Mouse (Mus musculus) midbrain, embryonic 12.5 days (tissue): ENCODE measurements at regions not wholly inside any gene's neighbourhood (a gene's known extent, or its start where the extent isn't known, plus 50 kb on each side); places are given as distances from the start of the nearest gene placed in this dataset.
"Not testable (repeated sequence)": the region's sequence is repeated elsewhere in the genome, so short reads cannot be mapped to it uniquely, and the experiment has no call there.

Experiments used
- ATAC-seq: fragments of 200-750 bp; cut with Nextera tagmentation; 2 replicates; pipeline ENCODE4 v1.8.0; 2017; ENCODE audit warnings: low read depth, moderate TSS enrichment, moderate library complexity; ENCODE audit not compliant: low FRiP score
- H3K27ac ChIP-seq: fragments of 300-500 bp; sonication (generic); replicated peaks from 2 replicates; pipeline ENCODE4 v1.5.1; 2016; ENCODE audit warnings: mild to moderate bottlenecking
- H3K27me3 ChIP-seq: fragments of 300-500 bp; sonication (generic); 2 replicates; pipeline ENCODE4 v1.6.1; 2016; ENCODE audit warnings: mild to moderate bottlenecking
- H3K36me3 ChIP-seq: fragments of 300-500 bp; sonication (generic); 2 replicates; pipeline ENCODE4 v1.6.1; 2016
- H3K4me1 ChIP-seq: fragments of 300-500 bp; sonication (generic); 2 replicates; pipeline ENCODE4 v1.6.1; 2016
- H3K4me2 ChIP-seq: fragments of 300-500 bp; sonication (generic); replicated peaks from 2 replicates; pipeline ENCODE4 v1.6.1; 2016; ENCODE audit warnings: mild to moderate bottlenecking, moderate library complexity
- H3K4me3 ChIP-seq: fragments of 300-500 bp; sonication (generic); 2 replicates; pipeline ENCODE4 v1.5.1; 2016; ENCODE audit warnings: mild to moderate bottlenecking
- H3K9ac ChIP-seq: fragments of 300-500 bp; sonication (generic); replicated peaks from 2 replicates; pipeline ENCODE4 v1.6.1; 2016; ENCODE audit warnings: mild to moderate bottlenecking, moderate library complexity
- H3K9me3 ChIP-seq: fragments of 300-500 bp; sonication (generic); 2 replicates; pipeline ENCODE4 v1.6.1; 2016; ENCODE audit warnings: mild to moderate bottlenecking
- WGBS: fragments of 180-500 bp; shearing (Covaris S2); methylation state at CpG from one replicate; pipeline ENCODE4 v1.1.7; 2016; 5-methylcytosine and 5-hydroxymethylcytosine counted together

DNA sequence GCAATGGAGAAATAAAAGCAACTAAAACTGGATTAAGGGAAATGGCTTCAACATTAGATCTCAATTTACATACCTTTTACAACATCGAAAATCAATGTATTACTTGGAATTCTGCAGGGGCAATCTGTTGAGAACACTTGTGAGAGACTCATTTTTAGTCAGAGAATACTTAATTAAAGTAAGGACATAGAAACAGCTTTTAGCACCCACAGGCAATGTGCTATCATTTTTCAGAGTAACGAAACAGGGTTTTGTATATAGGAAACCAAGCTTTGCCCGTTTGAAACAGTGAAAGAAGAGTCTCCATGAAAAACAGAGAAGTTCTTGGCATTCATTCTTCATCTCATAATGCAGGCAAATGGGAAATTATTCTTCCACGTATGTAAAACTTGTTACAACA, 196.4 kb downstream of the Tdrd3 start:
- Histone ChIP-seq H3K9me3 (no peaks in the 10 kb centered on the region), H3K9ac (no peak overlapping the region), H3K27me3 (no peaks in the 10 kb centered on the region), H3K4me2 (no peak overlapping the region), H3K4me3 (no peak overlapping the region), H3K4me1 (no peaks in the 10 kb centered on the region), H3K36me3 (no peaks in the 10 kb centered on the region), H3K27ac (no peak overlapping the region)
- ATAC-seq: no peak
- 90% methylated on average over 4 of the region's 4 CpGs for WGBS

DNA sequence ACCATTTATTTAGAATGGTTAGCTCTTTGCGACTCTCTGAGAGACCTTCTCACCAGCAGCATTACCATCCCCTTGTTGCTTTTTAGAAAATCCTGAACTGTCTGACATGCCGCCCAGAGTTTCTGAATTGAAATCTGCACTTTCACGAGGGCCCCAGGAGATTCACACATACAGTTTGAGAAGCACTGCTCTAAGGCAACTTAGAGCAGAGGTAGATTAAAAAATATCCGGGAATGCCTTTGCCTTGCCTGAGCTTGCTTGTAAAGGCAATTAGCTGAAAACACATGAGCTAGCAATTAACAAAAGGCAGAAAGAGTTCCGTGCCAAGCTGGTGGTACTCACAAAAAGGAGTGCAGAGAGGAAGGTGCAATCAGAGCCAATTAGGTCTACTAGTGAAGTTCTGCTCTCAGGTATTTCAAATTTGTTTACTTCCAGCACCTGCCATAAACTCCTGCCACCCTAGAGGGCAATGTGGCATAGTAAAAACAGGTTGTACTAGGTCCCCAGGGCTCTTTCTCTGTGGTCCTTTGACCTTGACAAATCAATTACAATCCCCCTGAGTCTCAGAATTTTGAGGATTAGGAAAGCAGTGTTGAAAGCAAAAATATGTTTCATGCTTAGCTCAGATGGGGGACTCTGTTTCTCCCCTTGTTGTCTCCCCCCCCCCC, 203.1 kb downstream of the Tdrd3 start:
- H3K4me1 ChIP-seq: no peaks in the 10 kb centered on the region
- H3K9ac ChIP-seq: no peak overlapping the region
- no peaks in the 10 kb centered on the region for H3K9me3 ChIP-seq
- no peak overlapping the region for H3K4me2 ChIP-seq
- WGBS: 69% methylated on average over 5 of the region's 5 CpGs
- H3K27ac ChIP-seq: no peak overlapping the region
- H3K36me3 ChIP-seq: no peaks in the 10 kb centered on the region
- no peaks in the 10 kb centered on the region for H3K27me3 ChIP-seq
- ATAC-seq: peak; percentile 78
- no peak overlapping the region for H3K4me3 ChIP-seq

DNA sequence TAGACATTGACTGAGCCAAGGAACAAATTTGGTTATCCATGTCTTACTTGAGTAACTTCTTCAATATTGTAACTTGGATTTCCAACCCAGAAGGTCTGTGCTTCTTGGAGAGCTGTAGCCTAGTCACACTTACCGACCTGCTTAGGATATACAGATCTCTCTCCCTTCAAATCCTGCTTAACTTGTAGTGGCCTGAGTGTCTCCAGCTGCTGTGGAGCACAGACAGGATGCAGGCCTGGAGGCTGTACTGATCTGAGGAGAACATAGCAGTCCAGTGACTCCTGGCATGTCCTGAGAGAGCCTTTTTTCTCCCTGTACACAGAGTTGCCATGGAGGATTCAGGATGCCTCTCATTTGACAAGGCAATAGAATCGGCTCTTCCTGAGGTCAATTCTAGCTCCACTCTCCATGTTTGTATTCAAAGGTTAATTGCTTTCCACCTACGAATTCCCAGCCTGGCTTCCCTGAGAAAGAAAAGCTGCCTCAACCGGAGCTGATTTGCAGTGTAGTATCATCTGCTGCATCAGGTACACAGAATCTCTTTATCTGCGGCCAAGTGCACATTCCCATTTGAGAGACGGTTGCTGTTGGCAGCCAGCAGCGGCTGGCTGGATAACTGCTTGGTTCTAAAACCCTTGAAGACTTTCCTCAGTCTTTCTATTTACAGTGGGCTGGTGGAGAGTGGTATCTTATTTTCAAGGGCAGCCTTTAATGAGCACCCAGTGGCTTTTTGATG, 214.8 kb downstream of the Tdrd3 start:
- 77% methylated on average over 7 of the region's 7 CpGs for WGBS
- Histone ChIP-seq H3K27ac (no peak overlapping the region), H3K9me3 (no peaks in the 10 kb centered on the region), H3K36me3 (no peaks in the 10 kb centered on the region), H3K4me2 (no peak overlapping the region), H3K27me3 (no peaks in the 10 kb centered on the region; the same call in 1 of the 2 replicates), H3K4me3 (no peak overlapping the region), H3K9ac (no peak overlapping the region), H3K4me1 (no peaks in the 10 kb centered on the region)
- ATAC-seq: no peak

DNA sequence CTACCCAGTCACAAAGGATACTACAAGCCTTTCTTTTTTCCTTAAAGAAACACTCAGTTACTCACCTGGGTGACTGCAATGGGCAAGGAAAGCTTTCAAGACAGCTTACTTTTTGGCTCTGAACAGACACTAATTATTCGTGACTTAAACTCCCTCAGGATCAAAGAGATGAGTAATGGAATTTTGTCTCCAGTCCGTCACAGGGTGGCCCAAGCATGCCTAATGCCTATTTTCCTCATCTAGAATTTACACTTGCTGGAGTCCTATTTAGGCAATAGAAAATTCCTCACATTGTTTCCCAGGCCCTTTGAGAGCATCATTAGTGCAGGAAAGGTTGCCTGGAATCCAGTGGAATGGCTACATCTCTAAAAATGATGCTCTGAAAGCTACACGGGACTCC, 218.2 kb downstream of the Tdrd3 start:
- Histone ChIP-seq H3K27ac (no peak overlapping the region), H3K27me3 (no peaks in the 10 kb centered on the region), H3K36me3 (no peaks in the 10 kb centered on the region), H3K4me2 (no peak overlapping the region), H3K9me3 (no peaks in the 10 kb centered on the region), H3K4me1 (no peaks in the 10 kb centered on the region), H3K9ac (no peak overlapping the region), H3K4me3 (no peak overlapping the region)
- WGBS: 27% methylated on average over 3 of the region's 3 CpGs
- ATAC-seq: no peak

DNA sequence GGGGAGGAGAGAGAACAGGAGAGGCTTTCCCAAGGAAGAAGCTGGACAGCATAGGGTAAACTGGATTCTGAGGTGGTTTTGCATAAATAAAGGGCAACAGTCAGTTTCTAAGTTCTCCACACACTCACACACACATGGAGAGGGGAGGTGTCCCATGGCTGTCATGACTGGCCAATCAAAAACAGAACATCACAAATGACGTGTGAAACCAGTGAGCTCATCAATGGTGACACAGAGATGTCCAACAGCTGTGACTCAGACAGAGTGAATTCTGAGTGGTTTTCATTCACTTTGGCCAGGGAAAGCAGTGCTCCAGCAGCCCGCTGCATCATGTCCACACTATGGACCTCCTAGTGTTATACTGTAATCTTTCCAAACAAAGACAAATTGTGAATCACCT, 220.7 kb downstream of the Tdrd3 start:
- Histone ChIP-seq H3K27ac (no peak overlapping the region), H3K27me3 (no peaks in the 10 kb centered on the region), H3K36me3 (no peaks in the 10 kb centered on the region), H3K4me2 (no peak overlapping the region), H3K4me3 (no peak overlapping the region), H3K9me3 (no peaks in the 10 kb centered on the region), H3K9ac (no peak overlapping the region), H3K4me1 (no peaks in the 10 kb centered on the region)
- ATAC-seq: no peak
- 79% methylated on average over 2 of the region's 2 CpGs for WGBS

DNA sequence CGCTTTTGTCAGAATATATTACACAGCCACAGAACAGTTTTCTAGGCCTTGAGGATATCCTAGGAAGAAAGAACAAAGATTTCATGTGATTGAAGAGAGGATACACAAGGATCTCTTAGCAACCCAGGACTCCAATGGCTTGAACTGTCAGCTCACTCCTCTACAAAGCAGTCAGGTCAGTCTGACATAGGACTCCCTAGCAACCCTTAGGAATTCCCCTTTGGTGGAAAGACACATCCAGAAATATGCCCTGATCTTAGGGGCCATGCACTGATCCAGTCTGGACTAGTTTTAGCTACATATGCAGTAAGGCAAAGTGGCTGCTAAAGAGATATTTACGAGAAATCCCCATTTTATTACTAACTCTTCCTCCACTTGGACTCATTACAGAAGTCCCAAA, 251.5 kb downstream of the Tdrd3 start:
- Histone ChIP-seq H3K4me3 (no peak overlapping the region), H3K27ac (no peak overlapping the region), H3K9ac (no peak overlapping the region), H3K36me3 (no peaks in the 10 kb centered on the region), H3K27me3 (no peaks in the 10 kb centered on the region), H3K4me2 (no peak overlapping the region), H3K9me3 (no peaks in the 10 kb centered on the region), H3K4me1 (no peaks in the 10 kb centered on the region)
- no peak for ATAC-seq
- WGBS: 85% methylated on average over 2 of the region's 2 CpGs

DNA sequence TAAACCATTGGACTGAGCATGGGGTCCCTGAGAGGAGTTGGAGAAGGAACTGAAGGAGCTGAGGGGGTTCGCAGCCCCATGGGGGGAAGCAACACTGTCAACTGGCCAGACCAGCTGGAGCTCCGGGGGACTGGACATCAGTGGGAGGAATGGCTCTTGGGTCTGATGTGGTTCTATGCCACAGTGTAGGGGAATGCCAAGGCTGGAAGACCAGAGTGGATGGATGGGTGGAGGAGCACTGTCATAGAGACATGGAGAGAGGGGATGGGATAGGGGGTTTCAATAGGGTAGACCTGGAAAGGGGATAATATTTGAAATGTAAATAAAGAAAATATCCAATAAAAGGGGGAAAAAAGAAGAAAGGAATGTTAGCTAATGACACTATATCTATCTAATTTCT, 253.1 kb downstream of the Tdrd3 start:
- no peaks in the 10 kb centered on the region for H3K36me3 ChIP-seq
- WGBS: 98% methylated on average over 2 of the region's 2 CpGs

DNA sequence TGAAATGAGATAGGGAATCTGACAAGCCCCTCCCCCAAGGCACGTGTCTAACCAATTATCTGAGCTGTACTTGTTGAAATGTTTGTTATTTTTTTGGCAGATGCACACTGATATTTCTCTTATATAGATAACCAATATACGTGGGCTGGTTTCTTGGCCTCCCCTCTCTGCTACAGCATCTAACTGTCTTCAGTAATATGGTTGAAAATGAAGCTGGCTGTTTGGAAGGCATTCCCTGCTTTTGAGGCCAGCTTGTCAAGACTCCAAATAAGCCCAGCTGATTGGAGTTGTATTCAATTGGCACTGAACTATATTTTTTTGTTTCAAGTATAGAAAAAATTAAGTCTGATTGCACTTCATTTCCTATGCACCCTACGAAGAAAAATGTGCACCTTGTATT, 264.3 kb downstream of the Tdrd3 start:
- H3K4me2 ChIP-seq: no peak overlapping the region
- no peak for ATAC-seq
- no peak overlapping the region for H3K4me3 ChIP-seq
- H3K9me3 ChIP-seq: no peaks in the 10 kb centered on the region
- no peaks in the 10 kb centered on the region for H3K4me1 ChIP-seq
- H3K27ac ChIP-seq: no peak overlapping the region
- no peak overlapping the region for H3K9ac ChIP-seq
- no peaks in the 10 kb centered on the region for H3K27me3 ChIP-seq
- H3K36me3 ChIP-seq: no peaks in the 10 kb centered on the region
- WGBS: 82% methylated on average over 3 of the region's 3 CpGs

More for the DNA sequence above, 253.1 kb downstream of the Tdrd3 start:
- Histone ChIP-seq H3K4me1 (no peaks in the 10 kb centered on the region), H3K4me2 (no peak overlapping the region), H3K4me3 (no peak overlapping the region), H3K9me3 (no peaks in the 10 kb centered on the region), H3K27ac (no peak overlapping the region), H3K27me3 (no peaks in the 10 kb centered on the region), H3K9ac (no peak overlapping the region)
- ATAC-seq: no peak

DNA sequence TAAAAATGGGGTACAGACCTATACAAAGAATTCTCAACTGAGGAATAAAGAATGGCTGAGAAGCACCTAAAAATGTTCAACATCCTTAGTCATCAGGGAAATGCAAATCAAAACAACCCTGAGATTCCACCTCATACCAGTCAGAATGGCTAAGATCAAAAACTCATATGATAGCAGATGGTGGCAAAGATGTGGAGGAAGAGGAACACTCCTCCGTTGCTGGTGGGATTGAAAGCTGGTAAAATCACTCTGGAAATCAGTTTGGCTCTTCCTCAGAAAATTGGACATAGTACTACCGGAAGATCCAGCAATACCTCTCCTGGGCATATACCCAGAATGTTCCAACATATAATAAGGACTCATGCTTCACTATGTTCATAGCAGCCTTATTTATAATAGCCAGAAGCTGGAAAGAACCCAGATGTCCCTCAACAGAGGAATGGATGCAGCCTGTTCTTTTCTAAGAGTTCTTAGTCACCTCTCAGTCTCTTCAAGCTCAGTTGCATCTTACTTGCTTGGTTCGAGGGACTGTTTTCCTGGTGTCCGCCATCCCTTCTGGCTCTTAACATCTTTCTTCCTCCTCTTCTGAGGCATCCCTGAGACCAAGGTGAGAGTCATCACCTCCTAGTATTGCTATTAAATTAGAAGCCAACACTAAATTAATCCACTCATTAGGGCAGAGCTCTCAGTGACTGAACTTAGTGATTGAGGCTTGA, 266.8 kb downstream of the Tdrd3 start:
- not testable (repeated sequence) for H3K9ac ChIP-seq, H3K36me3 ChIP-seq, H3K4me2 ChIP-seq, H3K27me3 ChIP-seq, H3K27ac ChIP-seq, H3K9me3 ChIP-seq, H3K4me1 ChIP-seq, H3K4me3 ChIP-seq, ATAC-seq
- 90% methylated on average over 4 of the region's 4 CpGs for WGBS

DNA sequence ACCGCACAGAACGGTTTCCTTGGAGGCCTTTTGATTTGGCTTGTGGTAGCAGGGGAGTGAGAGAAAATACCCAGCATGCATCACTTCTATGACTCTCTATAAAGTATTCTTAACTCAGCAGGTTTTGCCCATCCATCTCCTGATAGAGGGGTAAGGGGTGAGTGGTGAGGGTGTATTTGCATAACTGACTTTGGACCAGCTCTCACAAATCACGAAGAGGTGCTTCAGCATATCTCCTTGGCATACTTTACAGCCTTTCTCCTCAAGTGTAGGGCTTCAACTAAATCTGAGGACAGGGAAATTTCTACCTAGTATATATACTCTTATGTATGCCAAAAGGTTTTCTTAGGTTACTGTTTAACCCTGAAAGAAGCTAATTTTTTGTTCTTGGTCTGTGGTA, 273.4 kb downstream of the Tdrd3 start:
- no peaks in the 10 kb centered on the region for H3K4me1 ChIP-seq
- no peaks in the 10 kb centered on the region for H3K9me3 ChIP-seq
- 88% methylated on average over 3 of the region's 3 CpGs for WGBS
- no peak overlapping the region for H3K27ac ChIP-seq
- H3K36me3 ChIP-seq: no peaks in the 10 kb centered on the region
- no peak for ATAC-seq
- H3K9ac ChIP-seq: no peak overlapping the region
- H3K27me3 ChIP-seq: no peaks in the 10 kb centered on the region
- H3K4me2 ChIP-seq: no peak overlapping the region
- H3K4me3 ChIP-seq: no peak overlapping the region

DNA sequence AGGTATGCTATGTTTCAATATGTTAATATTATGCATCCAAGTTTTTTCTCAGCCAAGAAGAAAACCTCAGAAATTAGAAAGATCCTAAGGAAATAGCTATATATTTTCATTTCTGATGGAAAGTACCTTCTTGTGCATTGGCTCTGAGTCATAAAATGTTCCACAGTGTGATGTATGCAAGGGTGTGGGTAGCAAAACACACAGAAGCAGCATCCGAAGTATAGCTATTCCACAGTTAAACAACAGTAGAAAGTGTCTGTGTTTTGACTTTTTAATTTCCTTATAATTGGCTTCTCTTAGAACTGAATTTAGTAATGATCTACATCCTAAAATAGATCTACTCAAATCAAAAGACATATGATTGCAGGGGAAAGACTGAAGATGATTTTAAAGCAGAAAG, 320.0 kb downstream of the Tdrd3 start:
- Histone ChIP-seq H3K27ac (no peak overlapping the region), H3K4me2 (no peak overlapping the region), H3K4me3 (no peak overlapping the region), H3K36me3 (no peaks in the 10 kb centered on the region), H3K4me1 (no peaks in the 10 kb centered on the region), H3K9me3 (no peaks in the 10 kb centered on the region), H3K9ac (no peak overlapping the region), H3K27me3 (no peaks in the 10 kb centered on the region)
- 96% methylated on average over 1 of the region's 1 CpGs for WGBS
- no peak for ATAC-seq

DNA sequence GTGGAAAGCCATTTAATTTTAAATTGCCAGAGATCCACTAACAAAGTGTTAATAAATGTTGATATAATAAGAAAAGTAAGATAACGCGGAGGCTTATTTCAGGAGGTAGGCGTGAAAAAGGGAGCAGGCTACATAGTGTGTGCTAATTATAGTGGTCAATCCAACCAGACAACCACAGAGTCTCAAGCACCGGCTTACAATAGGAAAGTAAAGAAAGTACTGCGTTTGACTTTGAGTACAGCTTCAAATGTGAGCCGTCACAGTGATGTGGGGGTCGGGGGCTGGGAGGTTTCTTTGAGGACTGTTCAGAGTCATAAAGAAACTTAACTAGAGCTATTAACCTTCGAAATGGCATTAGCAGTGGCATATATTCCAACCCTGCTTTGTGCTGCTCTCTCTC, 329.1 kb downstream of the Tdrd3 start:
- Histone ChIP-seq H3K4me3 (no peak overlapping the region), H3K4me2 (no peak overlapping the region), H3K4me1 (peaks cover 6% of the 10 kb centered on the region; the same call in 1 of the 2 replicates), H3K9ac (no peak overlapping the region), H3K27me3 (no peaks in the 10 kb centered on the region), H3K36me3 (no peaks in the 10 kb centered on the region), H3K9me3 (no peaks in the 10 kb centered on the region), H3K27ac (no peak overlapping the region)
- 50% methylated on average over 8 of the region's 8 CpGs for WGBS
- ATAC-seq: peak; percentile 62
